In the genomic region with DNA sequence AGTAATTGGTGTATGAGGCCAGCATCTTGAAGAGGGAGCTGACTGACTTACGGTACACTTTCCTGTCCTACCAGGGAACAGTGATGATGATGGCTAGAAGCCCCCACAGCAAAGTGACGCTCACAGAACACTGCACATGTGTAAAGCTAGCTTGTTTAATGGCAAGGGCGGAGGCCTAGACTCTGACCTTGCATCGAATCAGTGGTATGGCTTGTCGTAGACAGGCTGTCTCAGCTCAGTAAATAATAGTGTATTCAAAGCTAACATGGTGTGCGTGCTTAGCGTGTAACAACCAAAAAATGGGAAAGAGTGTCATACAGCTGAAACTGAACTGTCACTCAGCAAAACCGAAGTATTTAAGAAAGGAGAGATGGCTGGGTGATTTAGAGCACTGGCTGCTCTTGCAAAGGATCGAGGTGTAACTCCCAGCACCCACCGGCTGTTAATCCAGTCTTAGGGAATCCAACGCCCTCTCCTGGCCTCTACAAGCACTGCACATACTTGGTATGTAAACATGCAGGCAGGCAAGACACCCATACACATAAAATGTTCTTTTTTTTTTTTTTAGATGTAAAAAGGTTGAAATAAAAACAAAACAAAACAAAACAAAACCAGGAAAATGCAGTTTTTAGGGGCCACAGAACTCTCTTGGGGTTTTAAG, we compare ENCODE assay signal across 12 mouse cellular contexts.
DNase-seq lines count a peak whose midpoint lies in the region; ATAC-seq and TF ChIP-seq lines count a peak whose summit lies in the region.
"Had no signal": no experiment of that assay in that cellular context is flagged by ENCODE, and none has a peak within 500 bp of the region (broad histone marks: within the 10 kb centered on the region; RNA-seq: fewer than 3 reads in every experiment).

No protein-coding gene starts in this region.

- H3K4me3 ChIP-seq in layer of hippocampus, adult 2 months, result no peak overlapping the region
- no peak overlapping the region for H3K4me3 ChIP-seq in CH12.LX (replicated peaks in 1 of 3; ENCODE audit: low read depth in 2 of 3, low read length in 2 of 3, poor library complexity in 1 of 3)
- H3K4me3 ChIP-seq: midbrain, embryonic 15.5 days had no signal

- H3K79me2 ChIP-seq in CH12.LX (replicated peaks; ENCODE audit: control insufficient read depth, extremely low read depth, insufficient read depth, poor library complexity, severe bottlenecking), result no peaks in the 10 kb centered on the region

- peak; percentile 47 for TF ChIP-seq CTCF in layer of hippocampus, adult 2 months (conservative IDR thresholded peaks at IDR 0.05)
- TF ChIP-seq CTCF in CH12.LX (conservative IDR thresholded peaks at IDR 0.05 in 1 of 2, IDR thresholded peaks at IDR 0.05 in 1 of 2; ENCODE audit: low read depth in 2 of 2, low read length in 2 of 2), result peak; percentile 24 to 31; a peak in 3 of 4 replicates

- TF ChIP-seq RAD21 in CH12.LX (IDR thresholded peaks at IDR 0.05; ENCODE audit: low read depth, low read length), result no peak

- TF ChIP-seq EP300 in CH12.LX (IDR thresholded peaks at IDR 0.05; ENCODE audit: low read length), result no peak

- 0 out of 2 replicates have a peak overlapping the region, but pooled peaks have one; percentile 68 for H3K27ac ChIP-seq in layer of hippocampus, adult 2 months
- no peak overlapping the region for H3K27ac ChIP-seq in CH12.LX (ENCODE audit: insufficient read depth, low read depth)
- H3K27ac ChIP-seq: midbrain, embryonic 15.5 days had no signal

- H3K36me3 ChIP-seq in CH12.LX (replicated peaks in 1 of 2; ENCODE audit: control insufficient read depth in 1 of 2, insufficient read depth in 1 of 2, low read length in 1 of 2), result peaks cover 4 to 60% of the 10 kb centered on the region in 2 experiments

- no peaks in the 10 kb centered on the region for H3K27me3 ChIP-seq in CH12.LX (replicated peaks)
- H3K27me3 ChIP-seq: midbrain, embryonic 15.5 days had no signal

- H3K4me1 ChIP-seq in CH12.LX (ENCODE audit: control insufficient read depth in 1 of 2, insufficient read depth in 2 of 2), result peaks cover 0 to 4% of the 10 kb centered on the region in 2 experiments; a peak in 2 of 4 replicates

- no peak overlapping the region for H3K4me2 ChIP-seq in CH12.LX (ENCODE audit: insufficient read depth, low read depth, poor library complexity, severe bottlenecking)
- H3K4me2 ChIP-seq: midbrain, embryonic 15.5 days had no signal

- in situ Hi-C loops in CH12.LX (cut with MboI; ENCODE audit: low pct_ligation_motif_present, low pct_unique_long_range_greater_than_20kb, low sequenced_read_pairs), result no loop called here

- DNase-seq in CD4-positive, CD25-positive, alpha-beta regulatory T cell, adult 2 months (ENCODE audit: low read depth, low spot score), result peak; percentile 22
- DNase-seq in layer of hippocampus, adult 2 months (ENCODE audit: low spot score in 2 of 2), result no peak
- no peak for DNase-seq in layer of hippocampus, adult 18-20 months (ENCODE audit: low spot score in 2 of 2)
- DNase-seq in CH12.LX (ENCODE audit: extremely low read depth), result peak; percentile 10
- peak; percentile 49 for DNase-seq in brain, adult 2 months (ENCODE audit: low read depth, low spot score)
- DNase-seq in urinary bladder, adult 18-20 months (ENCODE audit: low spot score in 2 of 2), result no peak
- no peak for DNase-seq in gastrocnemius, adult 8-10 months (ENCODE audit: low spot score in 2 of 2)
- DNase-seq: kidney, adult 8-10 months; lung, postnatal 36 days; thymus, adult 18-20 months had no signal

- H3K9me3 ChIP-seq in CH12.LX (replicated peaks; ENCODE audit: low read length), result no peaks in the 10 kb centered on the region
- H3K9me3 ChIP-seq: midbrain, embryonic 15.5 days had no signal

- ATAC-seq in CD4-positive, CD25-positive, alpha-beta regulatory T cell, adult 4 months, result no peak
- ATAC-seq: midbrain, embryonic 15.5 days had no signal

- H3K9ac ChIP-seq in CH12.LX (ENCODE audit: insufficient read depth, low read depth), result no peak overlapping the region
- H3K9ac ChIP-seq: midbrain, embryonic 15.5 days had no signal

- no peak for TF ChIP-seq POLR2A in CH12.LX (IDR thresholded peaks at IDR 0.05; ENCODE audit: low read depth, low read length)

- dilution Hi-C loops in CH12.LX (cut with MboI; ENCODE audit: extremely low pct_ligation_motif_present, extremely low pct_unique_long_range_greater_than_20kb, low sequenced_read_pairs), result no loop called here

TF ChIP-seq in CH12.LX, 34 proteins besides CTCF, POLR2A, EP300 and RAD21:
- no peak for TF ChIP-seq ZC3H11A (IDR thresholded peaks at IDR 0.05; ENCODE audit: low read depth, low read length)
- TF ChIP-seq UBTF (IDR thresholded peaks at IDR 0.05; ENCODE audit: low read depth, low read length), result no peak
- no peak for TF ChIP-seq CHD2 (IDR thresholded peaks at IDR 0.05; ENCODE audit: low read length)
- no peak for TF ChIP-seq MAX (IDR thresholded peaks at IDR 0.05; ENCODE audit: low read length)
- TF ChIP-seq ELF1 (IDR thresholded peaks at IDR 0.05; ENCODE audit: low read depth, low read length), result no peak
- TF ChIP-seq MAFK (IDR thresholded peaks at IDR 0.05; ENCODE audit: insufficient replicate concordance, low read length), result no peak
- no peak for TF ChIP-seq TBP (conservative IDR thresholded peaks at IDR 0.05; ENCODE audit: low read depth, low read length)
- TF ChIP-seq TCF12 (IDR thresholded peaks at IDR 0.05; ENCODE audit: low read depth, low read length), result no peak
- no peak for TF ChIP-seq JUND (conservative IDR thresholded peaks at IDR 0.05; ENCODE audit: low read depth, low read length)

Comparison
In these comparisons a context has a peak if more than half of its experiments do, and no peak if none do; other contexts are left out.
1. DNase-seq: peak in CD4-positive, CD25-positive, alpha-beta regulatory T cell, adult 2 months (single experiment), CH12.LX (single experiment) and brain, adult 2 months (single experiment); none in layer of hippocampus, adult 2 months (0 of 2), layer of hippocampus, adult 18-20 months (0 of 2), urinary bladder, adult 18-20 months (0 of 2) and gastrocnemius, adult 8-10 months (0 of 2).